Mouse (Mus musculus): ENCODE measurements at regions not wholly inside any gene's neighbourhood (a gene's known extent, or its start where the extent isn't known, plus 50 kb on each side); places are given as distances from the start of the nearest gene placed in this dataset.

DNA sequence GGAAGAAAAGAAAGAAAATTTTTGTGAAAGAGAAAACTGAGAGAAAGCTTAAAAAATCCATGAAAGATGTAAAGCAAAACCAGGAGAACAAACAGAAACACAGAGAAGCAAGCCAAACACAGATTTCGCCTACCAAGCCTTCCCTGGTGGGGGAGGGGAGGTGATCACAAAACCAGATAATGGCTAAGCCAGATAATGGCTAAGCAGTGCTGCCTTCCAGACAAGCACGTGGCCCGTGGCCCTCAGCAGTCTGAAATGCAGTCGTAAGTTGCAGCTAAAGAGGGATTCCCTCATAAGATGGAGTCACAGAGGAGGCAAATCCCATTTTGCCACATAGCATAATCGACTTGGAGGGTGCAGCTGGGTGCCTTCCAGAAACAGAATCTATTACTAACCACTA lies 179.0 kb upstream of the Car8 start:
- no peak for TF ChIP-seq CTCF (IDR thresholded peaks at IDR 0.05; ENCODE audit: low read depth)
- TF ChIP-seq EP300 (optimal IDR thresholded peaks at IDR 0.05) = no peak

All from stomach, postnatal 0 days (tissue).